Comparison of ENCODE assay signal across 7 mouse cellular contexts in the genomic region with DNA sequence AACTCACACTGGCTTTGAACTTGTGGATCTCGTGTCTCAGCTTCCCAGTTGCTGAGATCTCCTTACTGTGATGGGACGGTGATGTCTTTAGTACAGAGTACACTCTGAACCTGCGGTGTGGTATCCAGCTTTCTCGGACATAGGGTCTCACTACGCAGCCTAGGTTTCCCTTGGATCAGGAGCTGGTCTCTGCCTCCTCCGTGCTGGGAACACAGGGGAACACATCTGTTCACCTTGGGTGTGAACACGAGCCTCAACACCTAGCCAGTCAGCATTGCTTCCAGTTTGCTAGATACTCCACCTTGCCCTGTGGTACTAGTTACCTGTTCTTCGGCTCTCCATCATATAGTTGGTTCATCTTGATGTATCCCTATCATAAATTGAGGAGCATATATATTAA. TPM values are rescaled to one million over a fixed set of nuclear protein-coding genes. Genes with fewer than 3 reads are reported as not detected.
DNase-seq lines count a peak whose midpoint lies in the region; ATAC-seq lines count a peak whose summit lies in the region.

No protein-coding gene starts in this region.

- peak overlapping the region; percentile 65 for H3K4me3 ChIP-seq in lung, embryonic 15.5 days
- H3K4me3 ChIP-seq in forebrain, embryonic 14.5 days (ENCODE audit: low read depth, low read length): 0 out of 2 replicates have a peak overlapping the region, but pooled peaks have one; percentile 72
- peak overlapping the region; percentile 61 for H3K4me3 ChIP-seq in limb, embryonic 12.5 days (replicated peaks)
- peak overlapping the region; percentile 63; the same call in 1 of the 2 replicates for H3K4me3 ChIP-seq in stomach, embryonic 14.5 days (ENCODE audit: low read depth, low read length)

- H3K27me3 ChIP-seq in lung, embryonic 15.5 days: no peaks in the 10 kb centered on the region
- no peaks in the 10 kb centered on the region for H3K27me3 ChIP-seq in forebrain, embryonic 14.5 days (replicated peaks; ENCODE audit: control insufficient read depth, insufficient read depth, low read length)
- H3K27me3 ChIP-seq in limb, embryonic 12.5 days: no peaks in the 10 kb centered on the region
- no peaks in the 10 kb centered on the region for H3K27me3 ChIP-seq in stomach, embryonic 14.5 days (ENCODE audit: control insufficient read depth, insufficient read depth, low read length)

- peaks cover 4% of the 10 kb centered on the region; the same call in 1 of the 2 replicates for H3K4me1 ChIP-seq in lung, embryonic 15.5 days
- peaks cover 6% of the 10 kb centered on the region; the same call in 1 of the 2 replicates for H3K4me1 ChIP-seq in forebrain, embryonic 14.5 days (ENCODE audit: control insufficient read depth, insufficient read depth, low read length)
- peaks cover 6% of the 10 kb centered on the region; the same call in 1 of the 2 replicates for H3K4me1 ChIP-seq in limb, embryonic 12.5 days (replicated peaks)
- H3K4me1 ChIP-seq in stomach, embryonic 14.5 days (ENCODE audit: control insufficient read depth, insufficient read depth, low read length): peaks cover 5% of the 10 kb centered on the region; the same call in 1 of the 2 replicates

- 0 out of 2 replicates have a peak, but pooled peaks cover 5% of the 10 kb centered on the region for H3K36me3 ChIP-seq in lung, embryonic 15.5 days
- no peaks in the 10 kb centered on the region for H3K36me3 ChIP-seq in forebrain, embryonic 14.5 days (ENCODE audit: control insufficient read depth, insufficient read depth, low read length)
- peaks cover 12% of the 10 kb centered on the region; the same call in 1 of the 2 replicates for H3K36me3 ChIP-seq in limb, embryonic 12.5 days
- peaks cover 4% of the 10 kb centered on the region; the same call in 1 of the 2 replicates for H3K36me3 ChIP-seq in stomach, embryonic 14.5 days (ENCODE audit: control insufficient read depth, insufficient read depth, low read length)

- WGBS in lung, embryonic 15.5 days: 90% methylated on average over 8 of the region's 8 CpGs
- 92% methylated on average over 8 of the region's 8 CpGs for WGBS in forebrain, embryonic 14.5 days
- WGBS in limb, embryonic 12.5 days: 88% methylated on average over 8 of the region's 8 CpGs
- whole genome bisulfite sequencing in stomach, embryonic 14.5 days: 92% methylated on average over 8 of the region's 8 CpGs

- H3K27ac ChIP-seq in lung, embryonic 15.5 days: no peak overlapping the region
- no peak overlapping the region for H3K27ac ChIP-seq in forebrain, embryonic 14.5 days (ENCODE audit: low read depth, low read length)
- H3K27ac ChIP-seq in limb, embryonic 12.5 days: no peak overlapping the region
- no peak overlapping the region for H3K27ac ChIP-seq in stomach, embryonic 14.5 days (ENCODE audit: low read length)

- no peak for ATAC-seq in lung, embryonic 15.5 days (ENCODE audit: borderline replicate concordance, extremely low read depth, low FRiP score, low TSS enrichment)
- ATAC-seq in forebrain, embryonic 14.5 days: no peak
- ATAC-seq in limb, embryonic 12.5 days (ENCODE audit: insufficient number of reproducible peaks, insufficient read depth, low FRiP score, low TSS enrichment, low read depth): no peak
- no peak for ATAC-seq in stomach, embryonic 14.5 days (ENCODE audit: insufficient number of reproducible peaks, insufficient read depth, low FRiP score, low read depth)
- no peak for ATAC-seq in frontal cortex, adult (ENCODE audit: low TSS enrichment)
- ATAC-seq in CD4-positive, CD25-positive, alpha-beta regulatory T cell, adult 4 months: no peak

- DNase-seq in lung, postnatal 36 days: no peak
- no peak for DNase-seq in forebrain, embryonic 14.5 days (ENCODE audit: low spot score)

- peak overlapping the region; percentile 63 for H3K4me2 ChIP-seq in lung, embryonic 15.5 days
- H3K4me2 ChIP-seq in forebrain, embryonic 14.5 days (ENCODE audit: low read length): peak overlapping the region; percentile 90
- H3K4me2 ChIP-seq in limb, embryonic 12.5 days: peak overlapping the region; percentile 69
- peak overlapping the region; percentile 77 for H3K4me2 ChIP-seq in stomach, embryonic 14.5 days (replicated peaks; ENCODE audit: low read depth, low read length)

- no peak overlapping the region for H3K9ac ChIP-seq in lung, embryonic 15.5 days
- H3K9ac ChIP-seq in forebrain, embryonic 14.5 days (ENCODE audit: low read length): 0 out of 2 replicates have a peak overlapping the region, but pooled peaks have one; percentile 91
- H3K9ac ChIP-seq in limb, embryonic 12.5 days (replicated peaks): no peak overlapping the region
- no peak overlapping the region; the same call in 1 of the 2 replicates for H3K9ac ChIP-seq in stomach, embryonic 14.5 days (replicated peaks; ENCODE audit: low read depth, low read length)

- H3K9me3 ChIP-seq in lung, embryonic 15.5 days: no peaks in the 10 kb centered on the region
- H3K9me3 ChIP-seq in forebrain, embryonic 14.5 days (replicated peaks; ENCODE audit: control insufficient read depth, low read length): no peaks in the 10 kb centered on the region
- H3K9me3 ChIP-seq in limb, embryonic 12.5 days: no peaks in the 10 kb centered on the region
- H3K9me3 ChIP-seq in stomach, embryonic 14.5 days (ENCODE audit: control insufficient read depth, low read depth, low read length): no peaks in the 10 kb centered on the region

RNA-seq across cellular contexts. Expression of gene Cbr4, which starts 1.1 kb away (rescaled TPM):
- polyA plus RNA-seq in lung, embryonic 15.5 days (2015; fragmentation: Nextera tagmentation; extraction: Ambion mirVana): 28.3 and 31.7 TPM in 2 replicates
- 29.5 and 32.8 TPM in 2 replicates for polyA plus RNA-seq in forebrain, embryonic 14.5 days (2014; fragmentation: Nextera tagmentation; extraction: Ambion mirVana)
- 27.0 and 29.2 TPM in 2 replicates for polyA plus RNA-seq in limb, embryonic 12.5 days (2016; fragmentation: Nextera tagmentation; extraction: Ambion mirVana)
- 29.9 and 33.3 TPM in 2 replicates for polyA plus RNA-seq in stomach, embryonic 14.5 days (2014; fragmentation: Nextera tagmentation; extraction: Ambion mirVana)
- 10 to 100 TPM; 10.4 to 24.3 TPM for polyA plus RNA-seq in CD4-positive, CD25-positive, alpha-beta regulatory T cell, adult 4 months (2017; shearing (Covaris generic))
